Comparison of ENCODE assay signal across 9 mouse cellular contexts in the genomic region with DNA sequence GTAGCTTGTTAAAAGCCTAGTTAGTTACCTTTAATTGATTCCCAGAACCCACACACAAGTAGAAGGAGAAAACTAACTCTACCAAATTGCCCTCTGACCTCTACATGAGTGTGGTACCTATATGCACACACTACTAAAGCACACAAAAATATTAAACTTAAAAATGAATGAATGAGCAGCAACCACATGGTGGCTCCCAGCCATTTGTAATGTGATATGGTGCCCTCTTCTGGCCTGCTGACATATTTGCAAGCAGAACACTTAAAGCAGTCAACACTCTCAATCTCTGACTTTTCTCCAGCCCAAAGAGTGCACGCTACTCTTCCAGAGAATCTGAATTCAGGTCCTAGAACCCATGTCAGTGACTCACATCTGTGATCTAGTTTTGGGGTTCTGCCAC. TPM values are rescaled to one million over a fixed set of nuclear protein-coding genes. Genes with fewer than 3 reads are reported as not detected.
DNase-seq lines count a peak whose midpoint lies in the region; ATAC-seq lines count a peak whose summit lies in the region.
"Had no signal": no experiment of that assay in that cellular context is flagged by ENCODE, and none has a peak within 500 bp of the region (broad histone marks: within the 10 kb centered on the region; RNA-seq: fewer than 3 reads in every experiment).

No protein-coding gene starts in this region.

- 57% methylated on average over 1 of the region's 1 CpGs for WGBS in forebrain, embryonic 10.5 days
- 50% methylated on average over 1 of the region's 1 CpGs for WGBS in forebrain, embryonic 12.5 days
- WGBS in embryonic facial prominence, embryonic 11.5 days = 69% methylated on average over 1 of the region's 1 CpGs

- peaks cover 56% of the 10 kb centered on the region for H3K36me3 ChIP-seq in forebrain, embryonic 10.5 days (replicated peaks)
- H3K36me3 ChIP-seq in forebrain, embryonic 12.5 days (replicated peaks) = peaks cover 34% of the 10 kb centered on the region; the same call in 1 of the 2 replicates
- H3K36me3 ChIP-seq in embryonic facial prominence, embryonic 11.5 days (replicated peaks; ENCODE audit: control insufficient read depth, insufficient read depth, low read depth, low read length) = no peaks in the 10 kb centered on the region

- H3K4me3 ChIP-seq in forebrain, embryonic 10.5 days = no peak overlapping the region
- no peak overlapping the region for H3K4me3 ChIP-seq in forebrain, embryonic 12.5 days (replicated peaks)
- no peak overlapping the region for H3K4me3 ChIP-seq in embryonic facial prominence, embryonic 11.5 days (ENCODE audit: low read depth, low read length)

- no peak for ATAC-seq in forebrain, embryonic 12.5 days (ENCODE audit: low FRiP score)
- ATAC-seq in embryonic facial prominence, embryonic 11.5 days (replicated peaks; ENCODE audit: insufficient number of reproducible peaks, low FRiP score, low TSS enrichment, low read depth) = no peak
- peak; percentile 82 for ATAC-seq in megakaryocyte, adult 5-6 weeks (ENCODE audit: poor library complexity, severe bottlenecking)

- DNase-seq in forebrain, embryonic 10.5 days (ENCODE audit: extremely low spot score, low spot score) = peak; percentile 29
- peak; percentile 44 for DNase-seq in 3134 (ENCODE audit: extremely low read depth, insufficient read length, low spot score)
- peak; percentile 63 for DNase-seq in T-cell, adult 2 months (ENCODE audit: low spot score)
- peak; percentile 59 for DNase-seq in embryonic facial prominence, embryonic 11.5 days (ENCODE audit: low spot score)
- DNase-seq in kidney, postnatal 4 days = peak; percentile 44 to 62
- DNase-seq in spleen, postnatal 36 days (ENCODE audit: low spot score in 2 of 2) = peak; percentile 33 to 49

- H3K9me3 ChIP-seq in forebrain, embryonic 10.5 days = no peaks in the 10 kb centered on the region
- no peaks in the 10 kb centered on the region for H3K9me3 ChIP-seq in forebrain, embryonic 12.5 days
- H3K9me3 ChIP-seq in embryonic facial prominence, embryonic 11.5 days (replicated peaks; ENCODE audit: control insufficient read depth, low read length) = no peaks in the 10 kb centered on the region

- H3K27ac ChIP-seq in forebrain, embryonic 10.5 days = no peak overlapping the region
- H3K27ac ChIP-seq in forebrain, embryonic 12.5 days = no peak overlapping the region
- H3K27ac ChIP-seq in embryonic facial prominence, embryonic 11.5 days (replicated peaks; ENCODE audit: low read depth, low read length) = no peak overlapping the region

- no peak overlapping the region for H3K4me2 ChIP-seq in forebrain, embryonic 12.5 days
- no peak overlapping the region for H3K4me2 ChIP-seq in embryonic facial prominence, embryonic 11.5 days (ENCODE audit: low read depth, low read length)

- H3K4me1 ChIP-seq in forebrain, embryonic 10.5 days = no peaks in the 10 kb centered on the region
- no peaks in the 10 kb centered on the region for H3K4me1 ChIP-seq in forebrain, embryonic 12.5 days
- no peaks in the 10 kb centered on the region for H3K4me1 ChIP-seq in embryonic facial prominence, embryonic 11.5 days (ENCODE audit: control insufficient read depth, insufficient read depth, low read length)

- H3K27me3 ChIP-seq in forebrain, embryonic 10.5 days (ENCODE audit: poor library complexity, severe bottlenecking) = no peaks in the 10 kb centered on the region
- no peaks in the 10 kb centered on the region for H3K27me3 ChIP-seq in forebrain, embryonic 12.5 days
- no peaks in the 10 kb centered on the region for H3K27me3 ChIP-seq in embryonic facial prominence, embryonic 11.5 days (ENCODE audit: control insufficient read depth, insufficient read depth, low read length)

- no peak overlapping the region for H3K9ac ChIP-seq in forebrain, embryonic 12.5 days
- H3K9ac ChIP-seq in embryonic facial prominence, embryonic 11.5 days (replicated peaks; ENCODE audit: low read length) = no peak overlapping the region

RNA-seq across cellular contexts. Expression of a gene that starts 16.2 kb away (rescaled TPM):
- polyA plus RNA-seq in forebrain, embryonic 10.5 days (2016; fragmentation: Nextera tagmentation; extraction: Ambion mirVana) = 29.7 and 33.3 TPM in 2 replicates
- 31.2 and 32.6 TPM in 2 replicates for polyA plus RNA-seq in forebrain, embryonic 12.5 days (2016; fragmentation: Nextera tagmentation; extraction: Ambion mirVana)
- 28.7 and 29.3 TPM in 2 replicates for polyA plus RNA-seq in embryonic facial prominence, embryonic 11.5 days (2014; fragmentation: Nextera tagmentation; extraction: Ambion mirVana)
- total RNA-seq in megakaryocyte, adult 5-6 weeks (2015) = 26.8 and 30.6 TPM in 2 replicates
- total RNA-seq in megakaryocyte, adult 5-6 weeks (2017) = 27.8 and 36.1 TPM in 2 replicates

RNA-seq across cellular contexts. Expression of a gene that starts 47.8 kb away (rescaled TPM):
- polyA plus RNA-seq in forebrain, embryonic 10.5 days (2016; fragmentation: Nextera tagmentation; extraction: Ambion mirVana) = not detected in 2 replicates
- not detected in 2 replicates for polyA plus RNA-seq in forebrain, embryonic 12.5 days (2016; fragmentation: Nextera tagmentation; extraction: Ambion mirVana)
- not detected in 2 replicates for polyA plus RNA-seq in embryonic facial prominence, embryonic 11.5 days (2014; fragmentation: Nextera tagmentation; extraction: Ambion mirVana)
- total RNA-seq in megakaryocyte, adult 5-6 weeks (2015) = not detected in 2 replicates
- total RNA-seq in megakaryocyte, adult 5-6 weeks (2017) = not detected in 2 replicates
- total RNA-seq: left cerebral cortex, postnatal 10 days had no signal

RNA-seq across cellular contexts. Expression of a gene that starts 48.6 kb away (rescaled TPM):
- polyA plus RNA-seq in forebrain, embryonic 10.5 days (2016; fragmentation: Nextera tagmentation; extraction: Ambion mirVana) = 1.4 and 1.5 TPM in 2 replicates
- 6.0 and 8.1 TPM in 2 replicates for polyA plus RNA-seq in forebrain, embryonic 12.5 days (2016; fragmentation: Nextera tagmentation; extraction: Ambion mirVana)
- polyA plus RNA-seq in embryonic facial prominence, embryonic 11.5 days (2014; fragmentation: Nextera tagmentation; extraction: Ambion mirVana) = 11.6 and 13.2 TPM in 2 replicates
- total RNA-seq in megakaryocyte, adult 5-6 weeks (2015) = 0.11 TPM in 1 of 2 replicates, not detected in the other
- 0.33 and 0.62 TPM in 2 replicates for total RNA-seq in megakaryocyte, adult 5-6 weeks (2017)
